Mouse (Mus musculus): ENCODE data around the gene Gm49336.
A peak's percentile ranks its signal among the peaks of the same experiment; 100 is the strongest.

Gene Gm49336

GRCm38 (mm10) chr14:60251281-60252003, at the start of gene Gm49336, which contains the start of gene Nupl1:
Gene Gm49336 (minus strand): TSS chr14:60251507.
Gene Nupl1 (minus strand): TSS chr14:60251431.
- DNase-seq (ENCODE audit: low spot score), result peak; percentile 96

GRCm38 (mm10) chr14:60301024-60301423, 49.7 kb upstream of the Gm49336 start:
- no peak for DNase-seq (ENCODE audit: low spot score)

DNA sequence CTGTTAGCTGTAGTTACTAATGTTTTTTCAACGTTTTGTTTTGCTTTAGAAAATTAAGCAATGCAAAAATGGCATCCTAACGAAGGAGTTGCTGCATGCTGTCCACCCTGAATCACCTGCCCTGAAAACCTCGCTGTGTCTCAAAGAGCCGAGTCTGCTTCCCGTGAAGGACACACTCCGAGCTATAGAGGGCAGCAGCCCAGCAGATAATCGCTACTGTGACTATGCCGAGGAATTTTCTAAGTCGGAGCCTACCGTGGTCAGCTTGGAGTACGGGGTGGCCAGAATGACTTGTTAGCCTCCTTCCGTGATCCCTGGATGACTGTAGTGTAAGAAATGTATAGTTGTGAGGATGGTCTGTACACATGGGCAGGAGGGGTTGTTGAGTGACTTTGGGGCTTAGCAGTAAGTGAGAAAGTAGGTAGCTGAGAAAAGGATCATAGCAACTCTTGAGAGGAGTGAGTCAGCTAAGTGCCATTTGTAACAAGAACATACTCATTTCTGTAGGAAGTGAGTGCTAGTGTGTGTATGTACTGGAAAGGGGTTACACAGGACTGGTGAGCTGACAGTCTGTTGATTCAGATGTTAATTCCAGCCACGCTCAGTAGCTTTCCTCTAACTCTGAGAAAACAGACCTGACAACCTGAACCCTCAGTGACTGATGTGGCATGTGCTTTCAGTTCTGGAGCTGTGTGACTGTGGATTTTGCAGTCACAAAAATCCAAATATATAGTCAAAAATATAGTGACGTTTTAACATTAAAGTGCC, 49.1 kb upstream of the Gm49336 start:
- DNase-seq (ENCODE audit: low spot score), result no peak

- no peak for DNase-seq (ENCODE audit: low spot score)
These were observed 44.2 kb upstream of the Gm49336 start for GRCm38 (mm10) chr14:60295531-60295930.

- DNase-seq (ENCODE audit: low spot score), result no peak
These were observed 39.1 kb upstream of the Gm49336 start for GRCm38 (mm10) chr14:60290363-60290762.

- DNase-seq (ENCODE audit: low spot score), result no peak
These were observed 35.0 kb upstream of the Gm49336 start for GRCm38 (mm10) chr14:60286194-60286863.

DNA sequence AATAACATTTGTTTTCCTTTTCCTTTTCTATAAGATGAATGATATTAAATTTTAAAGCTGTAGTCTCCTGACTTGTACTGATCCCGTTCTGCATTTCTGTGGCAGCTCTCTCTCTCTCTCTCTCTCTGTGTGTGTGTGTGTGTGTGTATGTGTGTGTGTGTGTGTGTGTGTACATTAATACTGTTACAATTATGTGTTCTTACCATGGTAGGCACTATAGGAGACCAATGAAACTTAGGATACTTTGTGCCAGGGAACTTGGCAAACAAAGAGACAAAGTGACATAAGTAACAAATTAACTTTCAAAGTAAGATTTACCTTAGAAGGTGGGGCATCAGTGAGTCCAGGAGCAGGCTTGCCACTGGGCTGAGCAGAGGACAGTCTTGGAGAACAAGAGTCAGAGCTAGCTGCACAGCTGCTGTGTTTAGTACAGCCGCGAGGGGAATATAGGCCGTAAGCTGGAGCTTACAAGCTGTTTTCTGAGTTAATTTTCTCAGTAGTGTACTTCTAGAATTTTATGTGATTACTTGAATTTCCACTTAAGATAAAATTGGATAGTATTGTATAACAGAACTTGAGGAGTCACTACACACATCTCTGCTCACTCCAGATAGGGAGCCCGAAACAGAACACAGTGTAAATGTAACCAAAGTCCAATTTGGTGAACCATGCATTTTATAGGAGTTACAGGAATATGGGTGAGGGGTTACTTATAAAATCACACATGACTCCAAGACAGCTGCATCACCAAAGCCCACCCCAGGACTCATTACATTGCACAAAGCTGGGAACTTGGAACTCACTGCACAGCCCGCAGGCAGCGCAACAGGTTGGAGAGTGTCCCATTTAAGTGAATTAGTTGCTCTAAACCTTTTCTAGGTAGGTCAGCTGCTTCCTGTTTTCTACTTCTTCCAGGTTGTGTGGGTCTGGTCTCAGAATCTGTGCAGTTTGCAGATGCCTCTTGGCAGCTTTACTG, 24.3 kb upstream of the Gm49336 start:
- DNase-seq (ENCODE audit: low spot score), result no peak

DNA sequence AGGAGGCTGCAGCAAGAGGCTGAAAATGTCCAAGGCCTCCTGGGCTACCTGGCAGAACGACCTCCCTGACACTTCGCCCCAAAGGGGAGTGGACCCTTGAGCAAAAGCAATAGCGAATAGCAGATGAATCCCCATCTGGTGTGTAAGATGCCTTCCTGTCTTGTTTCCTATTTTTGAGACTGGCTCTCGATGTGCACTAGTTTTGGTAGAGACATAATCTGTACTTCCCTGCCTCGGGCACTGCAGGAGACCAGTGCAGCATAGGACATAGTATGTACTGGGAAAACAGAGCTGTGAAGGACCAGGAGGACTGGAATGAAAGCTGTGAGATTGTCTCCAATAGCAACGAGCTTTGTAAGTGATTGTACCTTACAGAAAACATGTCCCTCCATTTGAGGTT, 22.0 kb upstream of the Gm49336 start:
- no peak for DNase-seq (ENCODE audit: low spot score)

- DNase-seq (ENCODE audit: low spot score), result no peak
These were observed 18.0 kb upstream of the Gm49336 start for GRCm38 (mm10) chr14:60269333-60269732.

DNA sequence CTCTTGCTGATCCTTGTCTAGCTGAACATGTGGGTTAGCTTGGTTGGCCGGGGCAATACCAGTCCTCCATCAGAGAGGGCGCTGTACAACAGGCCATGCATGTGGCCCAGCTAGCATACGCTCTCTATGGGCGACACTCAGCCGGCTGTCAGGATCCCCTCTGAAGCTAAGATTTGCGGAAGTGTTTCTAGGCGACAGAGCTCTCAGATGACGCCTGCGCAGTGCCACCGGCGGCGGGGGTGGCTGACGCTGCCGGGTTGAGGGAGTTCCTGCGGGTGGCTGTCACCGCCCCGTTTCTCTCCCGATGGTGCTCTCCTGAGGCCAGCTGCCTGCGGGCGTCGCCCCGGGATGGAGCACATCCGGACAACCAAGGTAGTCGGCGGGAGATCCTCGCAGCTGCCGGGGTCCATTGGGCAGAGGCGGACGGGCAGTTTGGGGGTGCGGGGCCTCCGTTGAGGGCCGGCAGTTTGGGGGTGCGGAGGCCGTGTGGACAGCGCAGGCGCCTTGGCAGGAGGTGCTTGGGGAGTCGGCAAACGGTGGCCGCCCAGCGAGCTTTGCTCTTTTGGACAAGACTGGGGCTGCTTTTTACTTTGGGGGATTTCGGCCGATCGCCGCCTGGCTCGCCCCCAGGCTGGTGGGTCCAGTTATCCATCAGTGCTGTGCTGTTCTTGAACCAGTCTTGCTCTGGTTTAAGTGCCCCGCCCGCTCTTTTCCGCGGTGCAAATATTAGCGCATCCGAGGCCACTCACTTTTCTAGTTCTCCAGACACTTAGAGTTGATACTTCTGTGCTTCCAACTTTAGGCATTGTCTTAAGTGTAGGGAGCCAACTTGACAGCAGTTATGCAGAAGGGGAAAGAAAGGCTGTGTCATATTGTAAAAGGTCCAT, 13.9 kb upstream of the Gm49336 start, which contains the start of gene Mtmr6:
Gene Mtmr6, plus strand, starts transcription at position 239 of the 887 bp plus-strand sequence.
- peak; percentile 92 for DNase-seq (ENCODE audit: low spot score)

- DNase-seq (ENCODE audit: low spot score), result no peak
These were observed 11.0 kb upstream of the Gm49336 start for GRCm38 (mm10) chr14:60262316-60262715.

GRCm38 (mm10) chr14:60257851-60258250, 6.5 kb upstream of the Gm49336 start:
- DNase-seq (ENCODE audit: low spot score), result no peak

- DNase-seq (ENCODE audit: low spot score), result no peak
These were observed 5.8 kb upstream of the Gm49336 start for GRCm38 (mm10) chr14:60257101-60257500.

DNA sequence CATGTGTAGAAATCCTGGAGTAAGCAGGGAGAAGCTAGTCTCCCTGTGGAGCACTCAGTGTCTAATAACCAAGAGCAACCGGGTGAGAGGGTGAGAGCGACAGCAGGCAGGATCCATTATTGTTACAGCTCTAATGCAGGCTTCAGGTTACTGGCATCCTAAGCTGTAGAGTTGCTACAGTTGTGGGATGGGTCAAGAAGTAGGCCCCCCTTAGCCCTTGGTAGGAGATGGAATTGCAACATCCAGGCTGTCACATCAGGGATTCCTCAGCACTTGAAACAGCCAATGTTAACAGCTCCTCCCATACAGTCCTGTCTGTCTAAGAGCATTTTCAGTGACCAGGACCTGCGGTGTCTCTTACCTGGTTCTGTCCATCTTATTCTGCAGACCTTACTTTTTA, 5.0 kb upstream of the Gm49336 start:
- DNase-seq (ENCODE audit: low spot score), result no peak

DNA sequence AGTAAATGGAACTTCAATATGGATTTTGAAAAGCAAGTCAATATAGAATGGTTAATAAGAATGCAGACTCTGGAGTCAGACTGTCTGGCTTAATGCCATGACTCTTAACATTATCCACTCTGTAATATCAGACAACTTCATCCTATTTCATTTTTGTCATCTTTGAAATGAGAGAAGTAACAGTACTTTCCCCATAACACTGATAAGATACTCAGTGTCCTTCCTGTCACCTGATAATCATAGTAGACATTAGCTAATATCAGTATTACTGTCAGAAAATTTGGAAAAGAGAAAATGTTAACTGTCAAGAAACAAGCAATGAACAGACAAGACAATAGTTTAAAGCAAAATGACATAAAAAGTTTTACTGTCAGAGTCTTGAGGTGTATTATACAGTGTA, 3.5 kb upstream of the Gm49336 start:
- no peak for DNase-seq (ENCODE audit: low spot score)

- no peak for DNase-seq (ENCODE audit: low spot score)
These were observed 2.2 kb upstream of the Gm49336 start for GRCm38 (mm10) chr14:60253466-60253865.

DNA sequence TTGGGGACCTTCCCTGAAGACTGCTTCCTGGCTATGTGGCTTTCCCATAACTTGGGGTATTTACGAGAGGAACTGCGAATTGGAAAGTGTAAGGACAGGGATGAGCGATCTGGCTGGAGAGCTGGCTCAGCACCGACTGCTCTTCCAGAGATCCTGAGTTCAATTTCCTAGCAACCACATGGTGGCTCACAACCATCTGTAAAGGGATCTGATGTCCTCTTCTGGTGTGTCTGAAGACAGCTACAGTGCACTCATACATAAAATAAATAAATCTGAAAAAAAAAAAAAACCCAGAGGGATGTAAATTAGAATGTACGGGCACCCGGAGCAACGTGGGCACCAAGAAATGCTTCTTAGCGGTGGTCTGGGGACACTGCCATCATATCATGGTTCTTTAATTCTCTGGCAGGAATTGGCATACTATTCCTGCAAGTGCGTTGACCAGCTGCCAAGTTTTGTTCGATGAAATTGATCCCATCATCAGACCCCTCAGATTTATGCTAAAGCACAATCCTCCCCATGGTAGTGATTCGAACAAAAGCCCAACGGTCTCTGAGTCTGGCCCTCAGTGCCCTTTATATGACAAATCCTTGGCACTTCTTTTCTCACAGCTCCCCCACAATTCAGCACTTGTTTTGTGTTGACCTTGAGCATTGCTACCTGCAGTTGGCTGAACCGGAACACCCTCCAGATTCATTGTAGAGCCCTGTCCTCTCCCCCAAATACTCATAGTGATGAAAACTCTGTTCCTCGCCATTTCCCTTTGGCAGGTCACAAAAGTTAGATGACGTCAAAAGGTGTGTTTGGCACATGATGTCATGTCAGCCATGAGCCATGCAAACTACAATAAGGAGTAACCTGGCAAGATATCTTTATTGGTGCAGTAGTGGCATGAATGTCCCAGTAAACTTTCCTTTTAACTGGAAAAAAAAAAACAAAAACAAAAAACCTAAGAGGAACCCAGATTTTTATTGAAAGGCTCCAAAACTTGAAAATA, 995 bp upstream of the Gm49336 start:
- no peak for DNase-seq (ENCODE audit: low spot score)

GRCm38 (mm10) chr14:60250879-60251278, 428 bp downstream of the Gm49336 start:
- DNase-seq (ENCODE audit: low spot score), result no peak

GRCm38 (mm10) chr14:60250366-60250765, 941 bp downstream of the Gm49336 start:
- no peak for DNase-seq (ENCODE audit: low spot score)

All from spleen, adult 12 weeks (tissue).